Mouse (Mus musculus): ENCODE data around the gene Rps6kc1. TPM values are rescaled to one million over a fixed set of nuclear protein-coding genes. Genes with fewer than 3 reads are reported as not detected.

Rps6kc1 gene
- total and polyA plus RNA-seq, 3 experiments = 7.8 to 18.0 (median 12.5) TPM

- no peak overlapping the region for H3K4me2 ChIP-seq (ENCODE audit: insufficient read depth, low read depth, poor library complexity, severe bottlenecking)
- no peaks in the 10 kb centered on the region for H3K27me3 ChIP-seq (replicated peaks)
- H3K4me3 ChIP-seq (replicated peaks in 1 of 3; ENCODE audit: low read depth in 2 of 3, low read length in 2 of 3, poor library complexity in 1 of 3) = no peak overlapping the region
- H3K4me1 ChIP-seq (ENCODE audit: control insufficient read depth in 1 of 2, insufficient read depth in 2 of 2) = peaks cover 2 to 23% of the 10 kb centered on the region in 2 experiments; a peak in 3 of 4 replicates
- H3K79me2 ChIP-seq (replicated peaks; ENCODE audit: control insufficient read depth, extremely low read depth, insufficient read depth, poor library complexity, severe bottlenecking) = no peaks in the 10 kb centered on the region
- no peak for DNase-seq (ENCODE audit: extremely low read depth)
- dilution Hi-C loops (cut with MboI; ENCODE audit: extremely low pct_ligation_motif_present, extremely low pct_unique_long_range_greater_than_20kb, low sequenced_read_pairs) = no loop called here
- in situ Hi-C loops (cut with MboI; ENCODE audit: low pct_ligation_motif_present, low pct_unique_long_range_greater_than_20kb, low sequenced_read_pairs) = no loop called here
- no peak overlapping the region for H3K9ac ChIP-seq (ENCODE audit: insufficient read depth, low read depth)
- no peak overlapping the region for H3K27ac ChIP-seq (ENCODE audit: insufficient read depth, low read depth)
- no peaks in the 10 kb centered on the region for H3K9me3 ChIP-seq (replicated peaks; ENCODE audit: low read length)
- H3K36me3 ChIP-seq (replicated peaks in 1 of 2; ENCODE audit: control insufficient read depth in 1 of 2, insufficient read depth in 1 of 2, low read length in 1 of 2) = no peaks in the 10 kb centered on the region
- TF ChIP-seq UBTF (IDR thresholded peaks at IDR 0.05; ENCODE audit: low read depth, low read length) (no peak), TCF12 (IDR thresholded peaks at IDR 0.05; ENCODE audit: low read depth, low read length) (no peak), JUN (IDR thresholded peaks at IDR 0.05; ENCODE audit: insufficient read depth, low read depth, low read length) (no peak), SMC3 (IDR thresholded peaks at IDR 0.05; ENCODE audit: low read depth, low read length) (no peak), ETS1 (conservative IDR thresholded peaks at IDR 0.05; ENCODE audit: low read depth, low read length) (no peak), MAFK (IDR thresholded peaks at IDR 0.05; ENCODE audit: insufficient replicate concordance, low read length) (no peak), BHLHE40 (IDR thresholded peaks at IDR 0.05; ENCODE audit: low read depth, low read length) (no peak), ZKSCAN1 (IDR thresholded peaks at IDR 0.05; ENCODE audit: borderline replicate concordance, low read depth, low read length) (no peak), TBP (conservative IDR thresholded peaks at IDR 0.05; ENCODE audit: low read depth, low read length) (no peak), RCOR1 (conservative IDR thresholded peaks at IDR 0.05; ENCODE audit: low read depth, low read length) (no peak), USF1 (IDR thresholded peaks at IDR 0.05; ENCODE audit: low read depth, low read length) (no peak), ZC3H11A (IDR thresholded peaks at IDR 0.05; ENCODE audit: low read depth, low read length) (no peak), CHD1 (IDR thresholded peaks at IDR 0.05; ENCODE audit: low read depth, low read length) (no peak), SIN3A (IDR thresholded peaks at IDR 0.05; ENCODE audit: low read length) (no peak), NRF1 (IDR thresholded peaks at IDR 0.05; ENCODE audit: low read depth, low read length) (no peak), PAX5 (IDR thresholded peaks at IDR 0.05; ENCODE audit: low read length) (no peak), ZNF384 (IDR thresholded peaks at IDR 0.05; ENCODE audit: low read depth, low read length) (no peak), JUND (conservative IDR thresholded peaks at IDR 0.05; ENCODE audit: low read depth, low read length) (no peak)
Observed at GRCm38 (mm10) chr1:190661249-190661648, 250.3 kb downstream of the Rps6kc1 start.

GRCm38 (mm10) chr1:190659722-190660502 is 251.7 kb downstream of the Rps6kc1 start:
- Histone ChIP-seq H3K4me2 (ENCODE audit: insufficient read depth, low read depth, poor library complexity, severe bottlenecking) (no peak overlapping the region), H3K9ac (ENCODE audit: insufficient read depth, low read depth) (no peak overlapping the region), H3K4me1 (ENCODE audit: control insufficient read depth in 1 of 2, insufficient read depth in 2 of 2) (peaks cover 2 to 15% of the 10 kb centered on the region in 2 experiments; a peak in 3 of 4 replicates), H3K27me3 (replicated peaks) (peaks cover 6% of the 10 kb centered on the region), H3K27ac (ENCODE audit: insufficient read depth, low read depth) (no peak overlapping the region), H3K4me3 (replicated peaks in 1 of 3; ENCODE audit: low read depth in 2 of 3, low read length in 2 of 3, poor library complexity in 1 of 3) (no peak overlapping the region), H3K79me2 (replicated peaks; ENCODE audit: control insufficient read depth, extremely low read depth, insufficient read depth, poor library complexity, severe bottlenecking) (no peaks in the 10 kb centered on the region), H3K9me3 (replicated peaks; ENCODE audit: low read length) (no peaks in the 10 kb centered on the region), H3K36me3 (replicated peaks in 1 of 2; ENCODE audit: control insufficient read depth in 1 of 2, insufficient read depth in 1 of 2, low read length in 1 of 2) (no peaks in the 10 kb centered on the region)
- dilution Hi-C loops (cut with MboI; ENCODE audit: extremely low pct_ligation_motif_present, extremely low pct_unique_long_range_greater_than_20kb, low sequenced_read_pairs) = no loop called here
- in situ Hi-C loops (cut with MboI; ENCODE audit: low pct_ligation_motif_present, low pct_unique_long_range_greater_than_20kb, low sequenced_read_pairs) = no loop called here
- TF ChIP-seq E2F4 (IDR thresholded peaks at IDR 0.05; ENCODE audit: insufficient replicate concordance, low read depth, low read length) = no peak
- no peak for TF ChIP-seq POLR2AphosphoS2 (IDR thresholded peaks at IDR 0.05; ENCODE audit: low read depth, low read length)
- DNase-seq (ENCODE audit: extremely low read depth) = no peak

Measured in CH12.LX (cell line).